Mouse (Mus musculus) heart, postnatal 0 days (tissue): ENCODE measurements around the gene Csf3.

Experiments
- CTCF ChIP-seq: IDR thresholded peaks from 2 replicates; pipeline ENCODE4 v1.5.1; 2016; ENCODE audit warnings: antibody characterized with exemption, control low read depth, low read depth
- EP300 ChIP-seq: IDR thresholded peaks from 2 replicates; pipeline ENCODE4 v1.6.1; 2016; ENCODE audit warnings: antibody characterized with exemption, low read depth

DNA sequence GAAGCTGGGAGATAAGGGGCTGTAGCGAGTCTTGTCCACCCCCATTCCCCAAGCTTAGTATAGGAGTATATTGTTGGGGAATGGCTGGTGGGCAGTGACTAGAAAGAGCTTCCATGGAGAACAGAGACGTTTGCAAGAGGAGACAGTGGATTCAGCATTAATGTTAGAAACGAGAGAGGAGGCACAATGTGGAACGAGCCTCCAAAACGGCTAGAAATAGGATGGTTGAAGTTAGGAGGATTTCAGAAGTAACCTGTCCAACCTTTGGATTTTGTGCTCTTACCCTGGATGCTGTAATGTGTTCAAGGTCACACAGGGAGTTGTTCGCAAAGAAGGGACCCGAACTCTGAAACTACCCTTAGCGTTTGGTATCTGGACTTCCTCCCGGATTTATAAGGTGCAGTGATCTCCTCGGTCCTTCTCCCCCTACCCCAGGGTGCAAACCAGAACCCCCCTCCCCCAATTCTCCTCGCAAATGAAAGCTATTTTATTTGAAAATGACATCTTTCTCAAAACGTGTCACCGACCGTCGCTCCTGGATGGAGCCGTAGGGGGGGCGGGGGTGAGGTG is 40.1 kb downstream of the Csf3 start:
- TF ChIP-seq CTCF = no peak
- TF ChIP-seq EP300 = no peak
